9 mouse cellular contexts compared by ENCODE assay signal in genomic region chr6:51015735-51016134, GRCm38 (mm10).
A peak's percentile ranks its signal among the peaks of the same experiment; 100 is the strongest.
DNase-seq lines count a peak whose midpoint lies in the region; TF ChIP-seq lines count a peak whose summit lies in the region.
"Had no signal": no experiment of that assay in that cellular context is flagged by ENCODE, and none has a peak within 500 bp of the region (broad histone marks: within the 10 kb centered on the region; RNA-seq: fewer than 3 reads in every experiment).

No protein-coding gene starts in this region.

- DNase-seq in cerebellum, postnatal 14 days: peak; percentile 70
- DNase-seq in cerebellum, adult 2 months: no peak
- DNase-seq in right cerebral cortex, adult 2 months (ENCODE audit: low spot score in 2 of 2): peak; percentile 19 to 33
- DNase-seq in right cerebral cortex, adult 18-20 months: no peak
- DNase-seq in layer of hippocampus, adult 2 months (ENCODE audit: low spot score in 2 of 2): peak; percentile 47 to 63
- no peak for DNase-seq in liver
- DNase-seq in urinary bladder, postnatal 4 days (ENCODE audit: low spot score in 2 of 2): no peak
- no peak for DNase-seq in cerebellum, postnatal 25 days
- DNase-seq: lung, adult 18-20 months had no signal

- no peak overlapping the region for H3K4me3 ChIP-seq in cerebellum, adult 2 months (replicated peaks; ENCODE audit: insufficient read depth, low read depth, low read length)
- H3K4me3 ChIP-seq in layer of hippocampus, adult 2 months: no peak overlapping the region

- no peaks in the 10 kb centered on the region; the same call in 1 of the 2 replicates for H3K4me1 ChIP-seq in cerebellum, adult 2 months (ENCODE audit: control insufficient read depth, insufficient read depth, low read length)

- H3K27ac ChIP-seq in cerebellum, adult 2 months (ENCODE audit: insufficient read depth, low read length): no peak overlapping the region
- 0 out of 2 replicates have a peak overlapping the region, but pooled peaks have one; percentile 23 for H3K27ac ChIP-seq in layer of hippocampus, adult 2 months

- TF ChIP-seq POLR2A in cerebellum, adult 2 months (IDR thresholded peaks at IDR 0.05; ENCODE audit: borderline replicate concordance, insufficient read depth, low read length): no peak

- TF ChIP-seq CTCF in cerebellum, adult 2 months (IDR thresholded peaks at IDR 0.05; ENCODE audit: borderline replicate concordance, insufficient read depth, low read depth, low read length): no peak
- TF ChIP-seq CTCF in layer of hippocampus, adult 2 months (conservative IDR thresholded peaks at IDR 0.05): no peak

- H3K27me3 ChIP-seq in cerebellum, adult 2 months (ENCODE audit: control insufficient read depth, insufficient read depth, low read length): no peaks in the 10 kb centered on the region

- 35% methylated on average over 2 of the region's 2 CpGs for WGBS in cerebellum, adult 2 months

Comparison
In these comparisons a context has a peak if more than half of its experiments do, and no peak if none do; other contexts are left out.
1. DNase-seq: peak in cerebellum, postnatal 14 days (2 of 2), right cerebral cortex, adult 2 months (2 of 2) and layer of hippocampus, adult 2 months (2 of 2); none in cerebellum, adult 2 months (0 of 2), right cerebral cortex, adult 18-20 months (single experiment), liver (single experiment), urinary bladder, postnatal 4 days (0 of 2) and cerebellum, postnatal 25 days (0 of 2).